Mouse (Mus musculus): Measurements from ENCODE around the gene Shc2. TPM values are rescaled to one million over a fixed set of nuclear protein-coding genes. Genes with fewer than 3 reads are reported as not detected.

Shc2 gene
- total RNA-seq, 2 experiments from 2014 or later, result 49.8 to 50.3 TPM

Other genes with a start within 250 kb of the Shc2 start
- not detected for gene Vmn2r83, start 169.2 kb downstream of the Shc2 start, total RNA-seq (2021)
- gene Plpp2, start 104.1 kb downstream of the Shc2 start, total RNA-seq (2021), result 1 to 10 TPM; 2.5 to 3.3 TPM
- 10 to 100 TPM; 41.7 to 51.4 TPM for gene Mier2, start 82.7 kb downstream of the Shc2 start, total RNA-seq (2021)
- under 1 TPM in 1 of 2 experiments, not detected in 1; 0.55 TPM for gene Theg, start 50.6 kb downstream of the Shc2 start, total RNA-seq (2021)
- 10 to 100 TPM; 14.2 to 15.1 TPM for gene C2cd4c, start 23.9 kb downstream of the Shc2 start, total RNA-seq (2021)
- under 1 TPM; 0.46 to 0.63 TPM for gene Odf3l2, start 7.8 kb upstream of the Shc2 start, total RNA-seq (2021)
- gene Madcam1, start 26.6 kb upstream of the Shc2 start, total RNA-seq (2021), result under 1 TPM in 1 of 2 experiments, not detected in 1; 0.23 TPM
- 10 to 100 TPM; 71.9 to 77.9 TPM for gene Tpgs1, start 31.5 kb upstream of the Shc2 start, total RNA-seq (2021)
- gene Cdc34, start 44.3 kb upstream of the Shc2 start, total RNA-seq (2021), result 10 to 100 TPM; 64.2 to 70.3 TPM
- 1 to 10 TPM in 1 of 2 experiments, under 1 TPM in 1; 0.81 to 1.6 TPM for gene Gzmm, start 51.1 kb upstream of the Shc2 start, total RNA-seq (2021)
- 100 to 1,000 TPM; 785 to 820 TPM for gene Bsg, start 66.6 kb upstream of the Shc2 start, total RNA-seq (2021)
- gene Hcn2, start 78.7 kb upstream of the Shc2 start, total RNA-seq (2021), result 10 to 100 TPM; 93.4 to 99.2 TPM
- 10 to 100 TPM; 43.8 to 45.4 TPM for gene Polrmt, start 108.7 kb upstream of the Shc2 start, total RNA-seq (2021)
- 1 to 10 TPM; 1.4 to 2.1 TPM for gene Fgf22, start 117.2 kb upstream of the Shc2 start, total RNA-seq (2021)
- gene Rnf126, start 129.0 kb upstream of the Shc2 start, total RNA-seq (2021), result 10 to 100 TPM; 95.4 to 97.1 TPM
- gene Fstl3, start 139.4 kb upstream of the Shc2 start, total RNA-seq (2021), result 1 to 10 TPM; 1.7 to 2.2 TPM
- gene Prss57, start 153.0 kb upstream of the Shc2 start, total RNA-seq (2021), result 1 to 10 TPM in 1 of 2 experiments, under 1 TPM in 1; 0.17 to 1.1 TPM
- 100 to 1,000 TPM; 398 to 410 TPM for gene Palm, start 155.7 kb upstream of the Shc2 start, total RNA-seq (2021)
- under 1 TPM; 0.59 to 0.72 TPM for gene Misp, start 183.1 kb upstream of the Shc2 start, total RNA-seq (2021)
- 10 to 100 TPM; 52.1 to 61.1 TPM for gene Ptbp1, start 216.5 kb upstream of the Shc2 start, total RNA-seq (2021)
- gene Prtn3, start 236.6 kb upstream of the Shc2 start, total RNA-seq (2021), result 1 to 10 TPM; 2.3 to 3.1 TPM
- 10 to 100 TPM; 68.3 to 71.2 TPM for gene Plppr3, start 236.7 kb upstream of the Shc2 start, total RNA-seq (2021)
- not detected for gene Elane, start 248.3 kb upstream of the Shc2 start, total RNA-seq (2021)

Measured in left cerebral cortex, postnatal 14 days (tissue).